Mouse (Mus musculus): Measurements from ENCODE around the gene Siglec1. TPM values are rescaled to one million over a fixed set of nuclear protein-coding genes. Genes with fewer than 3 reads are reported as not detected.

Gene Siglec1
- total and polyA plus RNA-seq, 2 experiments from 2014 or later, result 0.28 to 0.99 TPM

DNA sequence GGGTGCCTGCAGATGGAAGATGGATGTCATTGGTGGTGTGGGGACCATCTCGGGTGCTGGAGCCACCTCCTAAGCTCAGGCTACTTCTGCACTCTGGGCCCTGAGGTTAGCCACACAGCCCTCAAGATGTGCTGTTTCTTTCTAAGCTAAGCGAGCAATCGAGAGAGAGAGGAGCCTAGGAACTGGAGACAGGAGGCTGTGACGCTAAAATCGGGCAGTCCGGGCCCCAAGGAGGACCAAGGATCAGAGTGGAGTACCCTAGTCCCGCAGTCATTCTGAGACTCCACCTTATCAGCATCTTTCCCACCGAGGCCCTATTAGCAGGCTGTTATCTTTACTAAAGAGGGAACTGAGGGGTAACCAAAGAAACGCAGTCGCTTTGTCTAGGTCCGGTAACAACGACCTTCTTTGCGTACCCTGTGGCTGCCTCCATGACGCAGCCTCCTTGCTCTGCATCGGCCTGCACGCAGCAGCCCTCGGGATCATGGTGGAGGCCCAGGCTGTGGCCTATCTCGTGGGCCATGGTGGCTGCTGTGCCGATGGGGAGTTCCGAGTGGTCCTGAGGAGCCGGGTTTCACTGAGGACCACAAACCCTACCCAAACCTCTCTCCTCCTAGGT is 31.8 kb downstream of the Siglec1 start:
- ATAC-seq, result peak; percentile 11; the same call in 1 of the 2 replicates
- no peak for DNase-seq (ENCODE audit: low spot score)
- H3K4me3 ChIP-seq (ENCODE audit: low read length), result peak overlapping the region; percentile 26
- H3K4me1 ChIP-seq (ENCODE audit: insufficient read depth, low read length), result peaks cover 8% of the 10 kb centered on the region
- no peaks in the 10 kb centered on the region for H3K36me3 ChIP-seq (ENCODE audit: insufficient read depth, low read length)
- no peak for TF ChIP-seq CTCF (IDR thresholded peaks at IDR 0.05; ENCODE audit: low read depth)
- no peak overlapping the region for H3K27ac ChIP-seq
- H3K27me3 ChIP-seq (ENCODE audit: insufficient read depth, low read length), result peaks cover 37% of the 10 kb centered on the region
- H3K4me2 ChIP-seq (ENCODE audit: low read depth, low read length), result peak overlapping the region; percentile 50
- H3K9me3 ChIP-seq (ENCODE audit: low read length), result no peaks in the 10 kb centered on the region
- H3K9ac ChIP-seq (replicated peaks; ENCODE audit: low read length), result 0 out of 2 replicates have a peak overlapping the region, but pooled peaks have one; percentile 19
- WGBS, result 6% methylated on average over 21 of the region's 21 CpGs

DNA sequence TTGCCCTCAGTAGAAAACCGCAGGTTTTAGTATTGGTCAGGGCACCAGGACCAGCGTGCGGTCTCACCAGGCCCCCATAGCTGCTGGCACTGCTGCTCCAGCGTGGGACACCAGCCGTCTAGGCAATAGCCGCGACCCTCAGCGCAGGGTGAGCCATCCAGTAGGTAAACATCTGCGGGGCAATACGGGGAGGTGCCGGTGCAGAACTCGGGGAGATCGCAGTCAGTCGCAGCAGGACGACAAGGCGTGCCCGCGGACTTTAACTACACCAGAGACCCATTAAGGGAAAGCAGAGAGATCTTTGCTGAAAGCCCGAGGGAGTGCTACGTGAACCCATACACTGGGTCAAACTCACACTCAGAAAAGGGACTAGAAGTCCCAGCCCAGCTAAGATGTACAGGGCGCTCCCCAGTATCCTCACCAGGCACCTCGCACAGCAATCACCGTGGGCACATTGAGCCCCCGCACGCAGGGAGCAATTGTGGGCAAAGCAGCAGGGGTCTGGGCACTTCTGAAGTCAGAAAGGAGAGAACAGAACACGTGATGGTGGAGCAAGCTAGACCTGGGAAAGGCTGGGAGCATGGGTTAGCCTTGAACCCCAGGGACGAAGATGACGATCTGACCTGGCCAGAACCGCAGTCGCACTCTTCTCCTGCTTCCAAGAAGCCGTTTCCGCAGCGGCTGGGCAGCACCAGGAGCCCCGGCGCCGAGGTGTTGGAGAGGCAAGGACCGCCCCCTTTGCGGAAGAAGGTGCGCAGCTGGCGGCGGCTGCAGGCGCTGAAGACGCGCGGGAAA is 32.5 kb downstream of the Siglec1 start:
- H3K36me3 ChIP-seq (ENCODE audit: insufficient read depth, low read length), result no peaks in the 10 kb centered on the region
- peaks cover 37% of the 10 kb centered on the region for H3K27me3 ChIP-seq (ENCODE audit: insufficient read depth, low read length)
- DNase-seq (ENCODE audit: low spot score), result peak; percentile 30
- peak; percentile 11; the same call in 1 of the 2 replicates for ATAC-seq
- no peaks in the 10 kb centered on the region for H3K9me3 ChIP-seq (ENCODE audit: low read length)
- peaks cover 8% of the 10 kb centered on the region for H3K4me1 ChIP-seq (ENCODE audit: insufficient read depth, low read length)
- 0 out of 2 replicates have a peak overlapping the region, but pooled peaks have one; percentile 19 for H3K9ac ChIP-seq (replicated peaks; ENCODE audit: low read length)
- H3K4me2 ChIP-seq (ENCODE audit: low read depth, low read length), result peak overlapping the region; percentile 50
- H3K27ac ChIP-seq, result no peak overlapping the region
- no peak for TF ChIP-seq CTCF (IDR thresholded peaks at IDR 0.05; ENCODE audit: low read depth)
- 4% methylated on average over 45 of the region's 45 CpGs for WGBS
- H3K4me3 ChIP-seq (ENCODE audit: low read length), result peak overlapping the region; percentile 26

DNA sequence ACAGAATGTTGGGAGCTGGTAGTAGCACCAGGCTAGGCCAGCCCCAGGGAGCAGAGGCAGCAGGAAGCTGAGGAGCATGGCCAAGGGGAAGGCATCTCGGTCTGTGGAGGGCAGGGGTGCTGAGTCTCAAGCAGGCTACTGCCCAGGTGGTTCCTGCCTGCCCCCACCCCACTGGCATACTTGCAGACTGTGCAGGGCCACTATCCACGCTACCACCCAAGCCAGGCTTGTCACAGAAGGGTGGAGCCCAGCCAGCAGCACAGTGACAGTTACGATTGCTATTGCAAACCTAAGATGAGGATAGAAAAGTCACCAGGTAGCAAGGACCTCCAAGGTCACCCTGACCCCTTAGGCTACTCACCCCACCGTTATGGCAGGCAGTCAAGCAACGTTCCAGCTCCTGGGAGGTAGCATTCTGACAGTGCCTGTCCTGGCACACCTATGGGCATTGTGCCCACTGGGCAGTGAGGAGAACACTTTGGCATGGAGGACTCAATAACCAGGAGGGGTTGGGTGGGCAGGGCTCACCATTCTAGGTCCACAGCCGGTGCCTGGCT is 33.6 kb downstream of the Siglec1 start:
- H3K4me1 ChIP-seq (ENCODE audit: insufficient read depth, low read length), result peaks cover 8% of the 10 kb centered on the region
- no peak overlapping the region for H3K4me3 ChIP-seq (ENCODE audit: low read length)
- 79% methylated on average over 6 of the region's 6 CpGs for WGBS
- ATAC-seq, result no peak
- no peak overlapping the region for H3K9ac ChIP-seq (replicated peaks; ENCODE audit: low read length)
- H3K36me3 ChIP-seq (ENCODE audit: insufficient read depth, low read length), result no peaks in the 10 kb centered on the region
- H3K9me3 ChIP-seq (ENCODE audit: low read length), result no peaks in the 10 kb centered on the region
- no peak for DNase-seq (ENCODE audit: low spot score)
- no peak overlapping the region for H3K27ac ChIP-seq
- TF ChIP-seq CTCF (IDR thresholded peaks at IDR 0.05; ENCODE audit: low read depth), result no peak
- no peak overlapping the region for H3K4me2 ChIP-seq (ENCODE audit: low read depth, low read length)
- peaks cover 37% of the 10 kb centered on the region for H3K27me3 ChIP-seq (ENCODE audit: insufficient read depth, low read length)

DNA sequence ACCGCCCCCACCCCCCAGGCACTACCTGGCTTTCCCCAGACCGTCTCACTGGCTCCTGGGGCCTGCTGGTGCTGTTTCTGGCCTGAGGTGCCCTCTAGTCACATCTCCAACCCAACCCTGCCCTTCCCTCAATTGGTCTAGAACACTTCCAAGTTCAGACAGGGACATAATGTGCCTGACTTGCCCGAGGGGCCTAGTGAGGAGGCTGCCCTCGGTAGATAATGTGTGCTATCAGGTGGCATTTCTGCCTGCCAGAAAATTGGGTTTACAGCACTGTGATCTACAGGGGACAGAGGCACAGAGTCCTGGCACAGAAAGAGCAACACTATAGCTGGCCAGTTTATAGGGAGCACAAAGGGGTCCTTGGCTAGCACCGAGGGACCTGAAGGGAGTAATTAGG is 34.5 kb downstream of the Siglec1 start:
- DNase-seq (ENCODE audit: low spot score), result no peak
- Histone ChIP-seq H3K4me3 (ENCODE audit: low read length) (no peak overlapping the region), H3K4me1 (ENCODE audit: insufficient read depth, low read length) (peaks cover 8% of the 10 kb centered on the region), H3K27ac (no peak overlapping the region), H3K27me3 (ENCODE audit: insufficient read depth, low read length) (peaks cover 37% of the 10 kb centered on the region), H3K9me3 (ENCODE audit: low read length) (no peaks in the 10 kb centered on the region), H3K36me3 (ENCODE audit: insufficient read depth, low read length) (no peaks in the 10 kb centered on the region), H3K9ac (replicated peaks; ENCODE audit: low read length) (no peak overlapping the region), H3K4me2 (ENCODE audit: low read depth, low read length) (no peak overlapping the region)
- WGBS, result 72% methylated on average over 5 of the region's 5 CpGs
- TF ChIP-seq CTCF (IDR thresholded peaks at IDR 0.05; ENCODE audit: low read depth), result no peak
- ATAC-seq, result no peak

DNA sequence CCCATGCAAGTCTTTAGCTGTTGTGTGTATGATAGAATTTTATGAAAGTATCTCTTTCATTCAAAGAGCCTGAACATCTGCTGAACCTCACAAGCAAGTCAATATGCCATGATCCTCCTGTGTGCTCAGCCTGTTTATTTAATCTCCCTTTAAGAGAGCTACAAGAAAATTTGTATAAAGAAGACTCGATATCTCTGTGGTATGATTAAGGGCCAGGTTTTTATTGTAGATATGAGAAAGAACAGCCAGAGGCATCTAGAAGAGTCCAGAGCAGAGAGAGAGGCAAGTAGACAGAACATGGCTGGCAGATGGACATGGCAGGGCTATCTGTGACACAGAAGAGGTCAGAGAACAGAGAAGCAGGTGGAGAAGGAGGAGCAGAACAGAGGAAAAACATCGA is 40.5 kb downstream of the Siglec1 start:
- WGBS, result 80% methylated on average over 2 of the region's 2 CpGs
- Histone ChIP-seq H3K4me1 (ENCODE audit: insufficient read depth, low read length) (no peaks in the 10 kb centered on the region), H3K4me3 (ENCODE audit: low read length) (no peak overlapping the region), H3K27ac (no peak overlapping the region), H3K9me3 (ENCODE audit: low read length) (no peaks in the 10 kb centered on the region), H3K4me2 (ENCODE audit: low read depth, low read length) (no peak overlapping the region), H3K9ac (replicated peaks; ENCODE audit: low read length) (no peak overlapping the region), H3K36me3 (ENCODE audit: insufficient read depth, low read length) (no peaks in the 10 kb centered on the region), H3K27me3 (ENCODE audit: insufficient read depth, low read length) (no peaks in the 10 kb centered on the region)
- DNase-seq (ENCODE audit: low spot score) (no peak), ATAC-seq (no peak)
- no peak for TF ChIP-seq CTCF (IDR thresholded peaks at IDR 0.05; ENCODE audit: low read depth)

DNA sequence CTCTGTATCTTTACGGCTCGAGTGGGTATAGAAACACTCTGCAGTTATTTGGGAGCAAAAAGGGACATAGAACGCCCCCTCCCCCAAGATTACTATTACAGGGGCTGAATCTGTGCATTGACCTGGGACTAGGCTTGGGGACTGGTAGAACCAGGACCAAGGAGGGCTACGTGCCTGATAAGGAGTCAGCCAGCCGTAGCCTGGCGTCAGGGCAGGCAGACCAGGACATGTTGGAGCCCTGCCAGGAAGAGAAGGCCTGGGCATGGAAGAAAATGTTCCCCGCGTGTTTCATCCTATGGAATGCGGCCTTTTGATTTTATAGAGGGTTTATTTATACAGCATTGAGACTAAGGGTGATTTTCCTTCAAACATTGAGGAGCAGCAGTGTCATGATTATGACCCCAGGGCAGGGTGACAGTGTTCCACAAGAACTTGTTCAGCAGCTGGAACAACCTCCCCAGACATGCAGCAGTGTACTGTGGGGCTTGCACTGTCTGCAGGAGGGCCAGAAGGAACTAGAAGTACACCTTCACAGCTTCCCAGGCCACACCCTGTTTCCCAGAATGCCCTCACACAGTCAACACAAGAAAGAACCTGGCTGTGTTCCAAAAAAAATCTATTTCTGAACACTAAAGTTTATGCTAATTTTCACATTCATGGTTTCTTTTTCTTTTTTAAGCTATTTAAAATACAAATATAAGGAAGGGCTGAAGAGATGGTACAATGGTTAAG is 41.4 kb downstream of the Siglec1 start:
- Histone ChIP-seq H3K36me3 (ENCODE audit: insufficient read depth, low read length) (no peaks in the 10 kb centered on the region), H3K9me3 (ENCODE audit: low read length) (no peaks in the 10 kb centered on the region), H3K27me3 (ENCODE audit: insufficient read depth, low read length) (no peaks in the 10 kb centered on the region), H3K4me1 (ENCODE audit: insufficient read depth, low read length) (peaks cover 3% of the 10 kb centered on the region; the same call in 1 of the 2 replicates), H3K27ac (no peak overlapping the region), H3K4me2 (ENCODE audit: low read depth, low read length) (no peak overlapping the region), H3K9ac (replicated peaks; ENCODE audit: low read length) (no peak overlapping the region), H3K4me3 (ENCODE audit: low read length) (no peak overlapping the region)
- ATAC-seq, result no peak
- no peak for DNase-seq (ENCODE audit: low spot score)
- TF ChIP-seq CTCF (IDR thresholded peaks at IDR 0.05; ENCODE audit: low read depth), result no peak
- 57% methylated on average over 9 of the region's 9 CpGs for WGBS

All from hindbrain, postnatal 0 days (tissue).